Mouse (Mus musculus) embryonic facial prominence, embryonic 15.5 days (tissue): ENCODE results near the gene B4galnt3. TPM values are rescaled to one million over a fixed set of nuclear protein-coding genes. Genes with fewer than 3 reads are reported as not detected.
"Not testable (repeated sequence)": the region's sequence is repeated elsewhere in the genome, so short reads cannot be mapped to it uniquely, and the experiment has no call there.

Experiments used
- ATAC-seq: fragments of 200-750 bp; cut with Nextera tagmentation; 2 replicates; pipeline ENCODE4 v1.8.0; 2017; ENCODE audit warnings: low read depth, moderate TSS enrichment; ENCODE audit not compliant: insufficient number of reproducible peaks, low FRiP score, low TSS enrichment
- H3K27ac ChIP-seq: fragments of 300-500 bp; sonication (generic); replicated peaks from 2 replicates; pipeline ENCODE4 v1.5.1; 2015; ENCODE audit warnings: mild to moderate bottlenecking, inconsistent platforms
- H3K27me3 ChIP-seq: fragments of 300-500 bp; sonication (generic); 2 replicates; pipeline ENCODE4 v1.6.1; 2015; ENCODE audit warnings: inconsistent platforms
- H3K36me3 ChIP-seq: fragments of 300-500 bp; sonication (generic); 2 replicates; pipeline ENCODE4 v1.6.1; 2015; ENCODE audit warnings: mild to moderate bottlenecking, inconsistent platforms
- H3K4me1 ChIP-seq: fragments of 300-500 bp; sonication (generic); 2 replicates; pipeline ENCODE4 v1.6.1; 2015; ENCODE audit warnings: inconsistent platforms
- H3K4me2 ChIP-seq: fragments of 300-500 bp; sonication (generic); replicated peaks from 2 replicates; pipeline ENCODE4 v1.6.1; 2015; ENCODE audit warnings: mild to moderate bottlenecking, inconsistent platforms
- H3K4me3 ChIP-seq: fragments of 300-500 bp; sonication (generic); replicated peaks from 2 replicates; pipeline ENCODE4 v1.5.1; 2015; ENCODE audit warnings: mild to moderate bottlenecking, inconsistent platforms
- H3K9ac ChIP-seq: fragments of 300-500 bp; sonication (generic); 2 replicates; pipeline ENCODE4 v1.6.1; 2015; ENCODE audit warnings: inconsistent platforms
- H3K9me3 ChIP-seq: fragments of 300-500 bp; sonication (generic); replicated peaks from 2 replicates; pipeline ENCODE4 v1.6.1; 2016; ENCODE audit warnings: inconsistent platforms
- WGBS: fragments of 180-500 bp; shearing (Covaris S2); methylation state at CpG from one replicate; pipeline ENCODE4 v1.1.7; 2015; 5-methylcytosine and 5-hydroxymethylcytosine counted together
- polyA plus RNA-seq: library from polyadenylated mRNA; unstranded; fragments of >200 nt; fragmentation: Nextera tagmentation; extraction: Ambion mirVana; gene quantifications from 2 replicates; pipeline ENCODE4 v1.2.1, GENCODE M21; 2015

The B4galnt3 gene
- polyA plus RNA-seq, 1 experiment from 2014 or later = 2.9 TPM

DNA sequence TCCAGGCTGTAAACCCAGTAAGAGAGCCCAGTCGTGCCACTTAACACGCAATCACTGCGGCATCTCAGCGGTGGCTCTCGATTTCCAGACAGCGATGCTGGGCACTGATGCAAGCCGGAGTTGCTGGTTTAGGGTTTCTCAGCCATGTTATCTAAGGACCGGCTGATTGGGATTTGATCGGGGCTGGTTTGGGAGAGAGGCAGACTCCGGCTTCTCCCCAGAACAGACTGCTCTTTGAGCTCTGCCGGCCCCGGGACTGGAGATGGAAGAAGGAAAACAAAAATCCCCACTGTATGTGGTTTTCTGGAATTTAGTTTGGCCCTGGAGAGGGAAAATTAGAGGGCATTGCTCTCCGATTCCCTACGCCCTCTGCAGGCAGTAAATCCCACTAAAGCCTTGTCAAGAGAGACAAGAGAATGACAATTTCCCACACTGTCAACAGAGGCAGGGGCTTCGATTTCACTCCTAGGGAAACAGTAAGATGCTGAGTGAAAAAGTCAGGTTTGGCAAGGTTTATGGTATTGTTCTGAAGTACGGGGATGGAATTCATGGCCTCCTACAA is 8.5 kb upstream of the B4galnt3 start:
- H3K27ac ChIP-seq = no peak overlapping the region; the same call in 1 of the 2 replicates
- ATAC-seq = peak; percentile 58; the same call in 1 of the 2 replicates

DNA sequence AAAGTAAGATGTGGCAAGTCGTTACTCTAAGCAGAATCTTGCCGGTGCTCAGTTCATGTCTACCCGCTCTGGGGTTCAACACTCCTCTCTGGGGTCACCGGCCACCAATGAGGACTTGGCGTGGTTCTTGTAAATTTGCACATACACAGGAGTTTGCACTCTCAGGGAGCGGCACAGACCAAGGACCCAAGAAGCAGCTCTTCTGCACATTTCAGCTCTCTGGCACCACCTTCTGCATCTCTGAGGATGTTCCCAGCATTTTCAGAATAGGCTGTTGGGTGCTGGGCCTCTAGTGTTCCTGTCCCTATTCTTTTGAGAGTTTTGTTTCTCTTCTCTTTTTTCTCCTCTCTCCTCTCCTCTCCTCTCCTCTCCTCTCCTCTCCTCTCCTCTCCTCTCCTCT is 6.8 kb upstream of the B4galnt3 start:
- no peaks in the 10 kb centered on the region for H3K36me3 ChIP-seq
- H3K4me1 ChIP-seq = peaks cover 9% of the 10 kb centered on the region
- H3K9ac ChIP-seq = 0 out of 2 replicates have a peak overlapping the region, but pooled peaks have one; percentile 5
- WGBS = 27% methylated on average over 6 of the region's 6 CpGs
- H3K27ac ChIP-seq = no peak overlapping the region
- H3K4me3 ChIP-seq = no peak overlapping the region
- no peaks in the 10 kb centered on the region for H3K9me3 ChIP-seq
- no peaks in the 10 kb centered on the region for H3K27me3 ChIP-seq
- no peak overlapping the region for H3K4me2 ChIP-seq
- no peak for ATAC-seq

More for the DNA sequence above, 8.5 kb upstream of the B4galnt3 start:
- Histone ChIP-seq H3K9ac (no peak overlapping the region), H3K9me3 (no peaks in the 10 kb centered on the region), H3K36me3 (no peaks in the 10 kb centered on the region), H3K4me1 (peaks cover 9% of the 10 kb centered on the region), H3K4me3 (peak overlapping the region; percentile 29), H3K27me3 (no peaks in the 10 kb centered on the region), H3K4me2 (peak overlapping the region; percentile 38)
- WGBS = 10% methylated on average over 16 of the region's 16 CpGs

DNA sequence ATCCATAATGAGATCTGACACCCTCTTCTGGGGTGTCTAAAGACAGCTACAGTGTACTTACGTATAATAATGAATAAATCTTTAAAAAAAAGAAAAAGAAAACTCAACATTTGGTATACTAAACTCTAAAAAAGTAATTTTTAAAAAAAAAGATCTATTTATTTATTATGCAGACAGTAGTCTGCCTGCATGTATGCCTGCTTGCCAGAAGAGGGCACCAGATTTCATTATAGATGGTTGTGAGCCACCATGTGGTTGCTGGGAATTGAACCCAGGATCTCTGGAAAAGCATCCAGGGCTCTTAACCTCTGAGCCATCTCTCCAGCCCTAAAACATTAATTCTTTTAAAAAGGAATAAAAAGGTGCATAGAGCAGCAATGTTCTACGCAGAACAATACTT is 2.2 kb upstream of the B4galnt3 start:
- not testable (repeated sequence) for H3K27ac ChIP-seq, H3K4me3 ChIP-seq, H3K9me3 ChIP-seq, ATAC-seq, H3K4me1 ChIP-seq, H3K36me3 ChIP-seq, H3K27me3 ChIP-seq, H3K9ac ChIP-seq, H3K4me2 ChIP-seq
- WGBS = 97% methylated on average over 2 of the region's 2 CpGs

DNA sequence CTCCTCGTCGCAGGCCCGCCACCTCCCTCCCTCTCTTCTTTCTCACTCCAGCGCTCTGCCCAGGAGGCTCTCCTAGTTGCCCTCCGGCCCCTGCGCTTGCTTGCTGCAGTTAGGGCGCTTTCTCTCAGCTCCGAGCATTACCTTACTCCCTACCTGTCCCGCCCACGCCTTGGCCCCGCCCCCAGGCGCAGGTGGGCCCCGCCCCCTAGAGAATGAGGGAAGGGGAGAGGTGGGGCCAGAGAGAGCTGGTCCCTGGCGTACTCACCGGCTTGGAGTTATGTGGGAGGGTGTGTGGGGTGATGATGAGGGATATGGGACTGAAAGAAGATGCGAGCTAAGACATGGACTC is 400 bp upstream of the B4galnt3 start:
- Histone ChIP-seq H3K36me3 (no peaks in the 10 kb centered on the region), H3K27me3 (0 out of 2 replicates have a peak, but pooled peaks cover 8% of the 10 kb centered on the region), H3K27ac (peak overlapping the region; percentile 48), H3K4me1 (peaks cover 8% of the 10 kb centered on the region), H3K9ac (peak overlapping the region; percentile 55), H3K9me3 (no peaks in the 10 kb centered on the region), H3K4me2 (peak overlapping the region; percentile 98), H3K4me3 (peak overlapping the region; percentile 68)
- ATAC-seq = peak; percentile 86
- WGBS = under 1% methylated on average over 16 of the region's 16 CpGs

DNA sequence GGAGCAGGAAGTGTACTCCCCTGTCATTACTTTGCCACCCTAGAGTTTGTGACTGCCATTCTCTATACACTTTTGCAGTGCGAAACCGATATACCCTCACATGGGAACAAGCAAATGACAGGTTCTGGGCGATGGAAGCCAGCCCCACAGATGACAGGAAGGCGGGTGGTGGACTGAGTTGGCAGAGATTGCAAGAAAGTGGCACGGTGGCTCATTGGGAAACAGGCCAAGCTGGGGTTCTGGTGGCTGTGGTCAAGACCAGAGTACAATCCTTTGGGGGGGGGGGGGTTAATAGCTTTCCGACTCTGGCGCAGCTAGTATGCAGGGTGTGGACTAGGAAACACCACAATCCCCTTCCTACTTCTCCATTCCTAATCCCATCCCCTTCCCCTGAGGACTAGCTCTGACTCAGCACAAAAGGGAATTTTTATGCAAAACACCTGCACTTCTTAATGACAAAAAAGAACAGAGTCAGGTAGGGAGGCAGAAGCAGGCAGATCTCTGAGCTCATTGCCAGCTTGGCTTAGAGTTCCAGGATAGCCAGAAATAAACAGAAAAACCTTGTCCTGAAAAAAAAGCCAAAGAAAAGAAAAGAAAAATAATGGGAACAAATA is 2.9 kb downstream of the B4galnt3 start:
- Histone ChIP-seq H3K27me3 (0 out of 2 replicates have a peak, but pooled peaks cover 8% of the 10 kb centered on the region), H3K27ac (no peak overlapping the region), H3K4me2 (no peak overlapping the region), H3K4me1 (peaks cover 8% of the 10 kb centered on the region), H3K4me3 (no peak overlapping the region), H3K9me3 (no peaks in the 10 kb centered on the region), H3K9ac (no peak overlapping the region), H3K36me3 (no peaks in the 10 kb centered on the region)
- WGBS = 80% methylated on average over 7 of the region's 7 CpGs
- ATAC-seq = peak; percentile 22; the same call in 1 of the 2 replicates

DNA sequence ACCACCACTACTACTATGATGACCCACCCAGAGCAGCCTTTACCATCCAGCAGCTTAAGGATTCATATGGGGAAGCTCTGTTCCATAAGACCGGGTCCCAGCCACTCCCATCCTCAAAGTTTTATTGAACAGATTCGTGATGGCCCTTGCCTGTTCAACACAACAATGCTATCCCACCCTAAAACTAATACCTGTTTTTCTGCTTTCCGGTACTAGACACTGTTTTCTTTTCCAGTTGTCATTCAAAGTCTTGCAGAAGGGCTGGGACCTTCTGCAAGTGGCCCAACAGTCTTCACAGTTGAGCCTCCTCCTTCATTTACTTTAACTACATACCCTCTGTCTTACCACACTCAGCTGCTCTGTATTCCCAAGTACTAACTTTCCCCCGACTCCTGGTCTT is 4.9 kb downstream of the B4galnt3 start:
- H3K27me3 ChIP-seq = 0 out of 2 replicates have a peak, but pooled peaks cover 5% of the 10 kb centered on the region
- H3K36me3 ChIP-seq = no peaks in the 10 kb centered on the region
- no peaks in the 10 kb centered on the region for H3K9me3 ChIP-seq
- no peak overlapping the region for H3K4me3 ChIP-seq
- 0 out of 2 replicates have a peak, but pooled peaks cover under 1% of the 10 kb centered on the region for H3K4me1 ChIP-seq
- 79% methylated on average over 4 of the region's 4 CpGs for WGBS
- H3K9ac ChIP-seq = no peak overlapping the region
- H3K27ac ChIP-seq = no peak overlapping the region
- H3K4me2 ChIP-seq = no peak overlapping the region
- no peak for ATAC-seq

DNA sequence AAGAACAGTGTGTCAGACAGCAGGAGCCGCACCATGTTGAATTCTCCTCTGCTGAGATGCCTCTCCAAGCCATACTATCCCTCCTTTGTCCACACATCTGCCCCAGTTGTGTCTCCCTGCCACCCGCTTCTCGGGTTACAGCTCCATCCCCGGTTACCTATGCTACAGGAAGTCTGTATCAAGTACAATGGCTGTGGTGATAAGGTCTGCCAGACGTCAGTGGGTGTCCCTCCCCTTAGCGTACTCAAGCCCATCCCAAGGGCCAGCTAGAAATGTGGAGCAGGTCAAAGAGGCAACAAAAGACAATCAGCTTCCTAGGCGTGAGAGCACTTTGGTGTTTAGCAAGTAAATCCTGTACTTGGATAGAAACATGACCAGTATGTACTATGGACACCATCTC is 5.8 kb downstream of the B4galnt3 start:
- Histone ChIP-seq H3K27ac (no peak overlapping the region), H3K4me3 (no peak overlapping the region), H3K27me3 (0 out of 2 replicates have a peak, but pooled peaks cover 5% of the 10 kb centered on the region), H3K4me2 (no peak overlapping the region), H3K36me3 (no peaks in the 10 kb centered on the region), H3K4me1 (no peaks in the 10 kb centered on the region), H3K9ac (no peak overlapping the region), H3K9me3 (no peaks in the 10 kb centered on the region)
- WGBS = 35% methylated on average over 7 of the region's 7 CpGs
- no peak for ATAC-seq

DNA sequence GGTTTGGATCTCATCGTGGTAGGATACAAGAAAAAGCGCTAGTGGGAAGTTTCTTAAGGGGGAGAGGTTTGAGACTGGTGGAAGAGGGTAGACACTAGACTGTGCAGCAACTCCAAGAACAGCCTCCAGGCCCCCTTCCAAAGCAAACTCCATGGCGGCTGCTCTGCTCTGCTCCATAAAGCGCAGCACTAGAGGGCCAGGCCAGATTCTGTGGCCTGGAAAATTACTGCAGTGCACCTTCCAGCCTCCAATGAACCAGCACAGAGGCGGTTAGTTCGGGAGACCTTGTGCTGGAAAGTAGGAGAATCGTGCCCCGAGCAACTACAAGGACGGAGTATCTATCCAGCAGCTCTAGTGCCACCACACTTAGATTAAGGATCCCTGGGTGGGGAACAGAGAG is 7.1 kb downstream of the B4galnt3 start:
- Histone ChIP-seq H3K27ac (no peak overlapping the region), H3K9me3 (no peaks in the 10 kb centered on the region), H3K4me1 (no peaks in the 10 kb centered on the region), H3K4me2 (no peak overlapping the region), H3K9ac (no peak overlapping the region), H3K4me3 (no peak overlapping the region), H3K36me3 (no peaks in the 10 kb centered on the region), H3K27me3 (no peaks in the 10 kb centered on the region)
- no peak for ATAC-seq
- WGBS = 77% methylated on average over 9 of the region's 9 CpGs

DNA sequence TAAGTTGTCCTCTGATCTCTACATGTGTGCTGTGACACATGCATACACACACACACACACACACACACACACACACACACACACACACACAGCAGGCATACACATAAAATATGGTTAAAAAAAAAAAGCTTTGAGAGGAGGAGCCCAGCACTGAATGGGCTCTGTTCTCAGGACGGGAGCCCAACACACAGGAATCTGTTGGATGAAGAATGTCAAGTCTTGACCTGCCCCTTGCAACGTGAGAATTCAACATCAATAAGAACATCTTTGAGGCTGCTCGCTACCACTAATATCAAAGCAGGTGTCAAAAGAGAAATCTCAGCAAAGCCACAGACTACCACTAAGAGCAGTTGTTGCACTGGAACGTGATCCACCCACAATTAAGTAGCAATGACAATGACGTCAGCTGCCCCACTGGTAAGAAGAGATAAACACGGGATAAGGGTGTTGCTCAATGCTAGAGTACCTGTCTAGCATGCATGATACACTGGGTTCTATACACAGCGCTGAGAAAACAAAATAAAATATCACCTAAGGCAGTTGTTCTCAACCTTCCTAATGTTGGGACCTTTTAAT is 17.4 kb downstream of the B4galnt3 start:
- WGBS = 56% methylated on average over 7 of the region's 7 CpGs
- ATAC-seq = no peak
- Histone ChIP-seq H3K4me3 (no peak overlapping the region), H3K4me1 (no peaks in the 10 kb centered on the region; the same call in 1 of the 2 replicates), H3K4me2 (no peak overlapping the region), H3K9me3 (no peaks in the 10 kb centered on the region), H3K36me3 (no peaks in the 10 kb centered on the region), H3K9ac (no peak overlapping the region), H3K27me3 (no peaks in the 10 kb centered on the region), H3K27ac (no peak overlapping the region)

DNA sequence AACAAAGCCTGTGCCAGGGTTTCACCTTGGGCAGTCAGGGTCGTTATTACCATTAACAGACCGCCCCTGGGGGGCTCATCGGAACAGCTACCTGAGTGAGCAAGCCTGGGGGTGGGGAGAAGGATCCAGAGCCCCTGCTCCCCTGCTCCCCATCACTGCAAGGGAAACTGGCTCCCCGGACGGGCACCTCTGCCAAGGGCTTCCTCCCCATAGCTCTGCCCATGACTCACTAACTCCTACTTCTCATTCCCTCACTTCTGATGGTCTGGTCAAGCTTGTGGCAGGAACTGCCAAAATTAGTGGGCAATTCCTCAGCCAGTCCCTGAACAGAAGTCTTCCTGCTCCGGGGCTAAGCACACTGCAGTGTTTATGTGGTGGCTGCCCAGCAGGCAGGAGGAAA is 19.1 kb downstream of the B4galnt3 start:
- 48% methylated on average over 6 of the region's 6 CpGs for WGBS
- Histone ChIP-seq H3K27ac (peak overlapping the region; percentile 65), H3K27me3 (no peaks in the 10 kb centered on the region), H3K9ac (no peak overlapping the region), H3K36me3 (no peaks in the 10 kb centered on the region), H3K4me2 (no peak overlapping the region), H3K9me3 (no peaks in the 10 kb centered on the region), H3K4me1 (no peaks in the 10 kb centered on the region; the same call in 1 of the 2 replicates), H3K4me3 (no peak overlapping the region)
- peak; percentile 71; the same call in 1 of the 2 replicates for ATAC-seq

DNA sequence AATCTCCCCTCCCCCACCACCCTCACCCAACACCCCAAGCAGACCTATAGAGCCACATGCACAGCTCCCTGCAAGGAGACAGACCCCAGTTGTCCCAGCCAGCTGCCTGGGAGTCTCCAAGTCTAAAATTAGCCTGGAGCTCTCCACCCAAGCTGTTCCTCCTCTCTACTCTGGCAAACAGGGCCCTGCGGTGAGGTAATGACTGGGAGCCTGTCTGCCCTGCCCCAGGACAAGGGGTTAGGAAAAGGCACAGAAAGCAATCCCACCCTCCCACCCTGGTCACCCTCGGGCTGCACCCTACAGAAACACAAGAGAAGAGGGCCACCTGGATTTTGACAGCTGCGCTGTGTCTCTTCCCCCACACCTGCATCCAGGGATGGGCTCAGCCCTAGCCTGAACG is 19.5 kb downstream of the B4galnt3 start:
- WGBS = 25% methylated on average over 4 of the region's 4 CpGs
- no peak overlapping the region for H3K9ac ChIP-seq
- no peaks in the 10 kb centered on the region for H3K27me3 ChIP-seq
- no peaks in the 10 kb centered on the region; the same call in 1 of the 2 replicates for H3K4me1 ChIP-seq
- H3K27ac ChIP-seq = peak overlapping the region; percentile 65; the same call in 1 of the 2 replicates
- no peak overlapping the region for H3K4me3 ChIP-seq
- no peak overlapping the region for H3K4me2 ChIP-seq
- H3K9me3 ChIP-seq = no peaks in the 10 kb centered on the region
- ATAC-seq = peak; percentile 86
- no peaks in the 10 kb centered on the region for H3K36me3 ChIP-seq
